Mouse (Mus musculus) forebrain, embryonic 16.5 days (tissue): ENCODE data around the gene Nectin4. TPM values are rescaled to one million over a fixed set of nuclear protein-coding genes. Genes with fewer than 3 reads are reported as not detected.

Experiments used
- ATAC-seq: fragments of 200-750 bp; cut with Nextera tagmentation; 2 replicates; pipeline ENCODE4 v1.8.0; 2017; ENCODE audit warnings: mild to moderate bottlenecking, moderate library complexity
- H3K27ac ChIP-seq: fragments of 300-500 bp; sonication (generic); 2 replicates; pipeline ENCODE4 v1.5.1; 2014; ENCODE audit warnings: low read length, control low read depth
- H3K27me3 ChIP-seq: fragments of 300-500 bp; sonication (generic); replicated peaks from 2 replicates; pipeline ENCODE4 v1.6.1; 2014; ENCODE audit warnings: low read length; ENCODE audit not compliant: control insufficient read depth, insufficient read depth
- H3K36me3 ChIP-seq: fragments of 300-500 bp; sonication (generic); 2 replicates; pipeline ENCODE4 v1.6.1; 2014; ENCODE audit not compliant: control insufficient read depth, insufficient read depth
- H3K4me1 ChIP-seq: fragments of 300-500 bp; sonication (generic); replicated peaks from 2 replicates; pipeline ENCODE4 v1.6.1; 2014; ENCODE audit warnings: low read length; ENCODE audit not compliant: control insufficient read depth, insufficient read depth
- H3K4me2 ChIP-seq: fragments of 300-500 bp; sonication (generic); 2 replicates; pipeline ENCODE4 v1.6.1; 2014; ENCODE audit warnings: mild to moderate bottlenecking, low read length, control low read depth
- H3K4me3 ChIP-seq: fragments of 300-500 bp; sonication (generic); replicated peaks from 2 replicates; pipeline ENCODE4 v1.5.1; 2014; ENCODE audit warnings: mild to moderate bottlenecking, low read length, control low read depth
- H3K9ac ChIP-seq: fragments of 300-500 bp; sonication (generic); replicated peaks from 2 replicates; pipeline ENCODE4 v1.6.1; 2014; ENCODE audit warnings: low read depth, low read length, control low read depth
- H3K9me3 ChIP-seq: fragments of 300-500 bp; sonication (generic); 2 replicates; pipeline ENCODE4 v1.6.1; 2016; ENCODE audit warnings: low read length; ENCODE audit not compliant: control insufficient read depth
- WGBS: fragments of 180-500 bp; shearing (Covaris S2); extraction: QIAGEN DNeasy Blood & Tissue Kit; methylation state at CpG from one replicate; pipeline ENCODE4 v1.1.7; 2014; 5-methylcytosine and 5-hydroxymethylcytosine counted together
- polyA plus RNA-seq: library from polyadenylated mRNA; unstranded; fragments of >200 nt; fragmentation: Nextera tagmentation; extraction: Ambion mirVana; gene quantifications from 2 replicates; pipeline ENCODE4 v1.2.1, GENCODE M21; 2015

Nectin4 gene
- polyA plus RNA-seq, 1 experiment from 2014 or later, result 1.1 TPM

GRCm38 (mm10) chr1:171418660-171419059, 48.8 kb downstream of the Nectin4 start, which contains the start of gene Tstd1:
Gene Tstd1 (plus strand): TSS chr1:171418872.
- H3K4me2 ChIP-seq, result no peak within 1 kb of the TSS
- 96% methylated on average over 5 of the region's 5 CpGs for WGBS
- H3K4me3 ChIP-seq, result no peak within 1 kb of the TSS
- no peaks in the 10 kb centered on the region for H3K9me3 ChIP-seq
- peaks cover 8% of the 10 kb centered on the region for H3K4me1 ChIP-seq
- H3K36me3 ChIP-seq, result peaks cover 26% of the 10 kb centered on the region
- H3K27me3 ChIP-seq, result no peaks in the 10 kb centered on the region
- no peak within 1 kb of the TSS for H3K27ac ChIP-seq
- 0 out of 2 replicates have a peak, but pooled peaks have one; percentile 3 for ATAC-seq
- no peak within 1 kb of the TSS for H3K9ac ChIP-seq

- ATAC-seq, result peak; percentile 30
- Histone ChIP-seq H3K4me2 (no peak overlapping the region), H3K9ac (no peak overlapping the region), H3K27ac (no peak overlapping the region), H3K36me3 (peaks cover 26% of the 10 kb centered on the region), H3K4me3 (no peak overlapping the region), H3K9me3 (no peaks in the 10 kb centered on the region), H3K27me3 (no peaks in the 10 kb centered on the region), H3K4me1 (peaks cover under 1% of the 10 kb centered on the region)
- WGBS, result 60% methylated on average over 12 of the region's 12 CpGs
These were observed 49.5 kb downstream of the Nectin4 start for GRCm38 (mm10) chr1:171419291-171419882.

- H3K4me3 ChIP-seq, result no peak overlapping the region
- WGBS, result 78% methylated on average over 5 of the region's 5 CpGs
- H3K27ac ChIP-seq, result no peak overlapping the region
- H3K4me2 ChIP-seq, result no peak overlapping the region
- ATAC-seq, result no peak
- peaks cover 26% of the 10 kb centered on the region for H3K36me3 ChIP-seq
- H3K9me3 ChIP-seq, result no peaks in the 10 kb centered on the region
- no peak overlapping the region for H3K9ac ChIP-seq
- no peaks in the 10 kb centered on the region for H3K27me3 ChIP-seq
- no peaks in the 10 kb centered on the region for H3K4me1 ChIP-seq
These were observed 50.0 kb downstream of the Nectin4 start for GRCm38 (mm10) chr1:171419905-171420304.

GRCm38 (mm10) chr1:171422504-171423095, 52.7 kb downstream of the Nectin4 start:
- no peaks in the 10 kb centered on the region for H3K27me3 ChIP-seq
- no peaks in the 10 kb centered on the region for H3K4me1 ChIP-seq
- H3K9ac ChIP-seq, result no peak overlapping the region
- no peak overlapping the region for H3K4me3 ChIP-seq
- no peak for ATAC-seq
- no peak overlapping the region for H3K27ac ChIP-seq
- 89% methylated on average over 8 of the region's 8 CpGs for WGBS
- H3K4me2 ChIP-seq, result no peak overlapping the region
- no peaks in the 10 kb centered on the region for H3K9me3 ChIP-seq
- peaks cover 11% of the 10 kb centered on the region for H3K36me3 ChIP-seq

- H3K9ac ChIP-seq, result no peak overlapping the region
- ATAC-seq, result no peak
- H3K4me1 ChIP-seq, result no peaks in the 10 kb centered on the region
- H3K36me3 ChIP-seq, result peaks cover 4% of the 10 kb centered on the region; the same call in 1 of the 2 replicates
- no peak overlapping the region for H3K4me2 ChIP-seq
- H3K4me3 ChIP-seq, result no peak overlapping the region
- no peaks in the 10 kb centered on the region for H3K27me3 ChIP-seq
- H3K9me3 ChIP-seq, result no peaks in the 10 kb centered on the region
- H3K27ac ChIP-seq, result no peak overlapping the region
- 78% methylated on average over 5 of the region's 5 CpGs for WGBS
These were observed 54.7 kb downstream of the Nectin4 start for GRCm38 (mm10) chr1:171424638-171425037.

GRCm38 (mm10) chr1:171425126-171425525, 55.2 kb downstream of the Nectin4 start:
- WGBS, result 86% methylated on average over 4 of the region's 4 CpGs

GRCm38 (mm10) chr1:171432158-171432557, 62.3 kb downstream of the Nectin4 start:
- H3K9me3 ChIP-seq, result no peaks in the 10 kb centered on the region
- no peak overlapping the region for H3K9ac ChIP-seq
- peaks cover under 1% of the 10 kb centered on the region for H3K4me1 ChIP-seq
- H3K27ac ChIP-seq, result no peak overlapping the region
- WGBS, result 85% methylated on average over 5 of the region's 5 CpGs
- no peak overlapping the region for H3K4me2 ChIP-seq
- H3K36me3 ChIP-seq, result no peaks in the 10 kb centered on the region
- no peak overlapping the region for H3K4me3 ChIP-seq
- H3K27me3 ChIP-seq, result peaks cover 9% of the 10 kb centered on the region; the same call in 1 of the 2 replicates
- no peak for ATAC-seq

More at GRCm38 (mm10) chr1:171425126-171425525, 55.2 kb downstream of the Nectin4 start:
- Histone ChIP-seq H3K36me3 (peaks cover 4% of the 10 kb centered on the region; the same call in 1 of the 2 replicates), H3K9ac (no peak overlapping the region), H3K4me3 (no peak overlapping the region), H3K27me3 (no peaks in the 10 kb centered on the region), H3K9me3 (no peaks in the 10 kb centered on the region), H3K4me2 (no peak overlapping the region), H3K4me1 (no peaks in the 10 kb centered on the region), H3K27ac (no peak overlapping the region)
- no peak for ATAC-seq

- Histone ChIP-seq H3K27ac (no peak overlapping the region), H3K36me3 (no peaks in the 10 kb centered on the region), H3K27me3 (peaks cover 24% of the 10 kb centered on the region), H3K9ac (no peak overlapping the region), H3K4me2 (no peak overlapping the region), H3K9me3 (no peaks in the 10 kb centered on the region), H3K4me1 (peaks cover 9% of the 10 kb centered on the region), H3K4me3 (no peak overlapping the region)
- 68% methylated on average over 7 of the region's 7 CpGs for WGBS
- ATAC-seq, result no peak
These were observed 65.5 kb downstream of the Nectin4 start for GRCm38 (mm10) chr1:171435288-171435814.

- Histone ChIP-seq H3K4me3 (no peak overlapping the region), H3K27me3 (peaks cover 24% of the 10 kb centered on the region), H3K4me1 (peaks cover 9% of the 10 kb centered on the region), H3K27ac (no peak overlapping the region), H3K9me3 (no peaks in the 10 kb centered on the region), H3K36me3 (no peaks in the 10 kb centered on the region), H3K9ac (no peak overlapping the region), H3K4me2 (no peak overlapping the region)
- no peak for ATAC-seq
- WGBS, result 72% methylated on average over 1 of the region's 1 CpGs
These were observed 66.1 kb downstream of the Nectin4 start for GRCm38 (mm10) chr1:171435974-171436373.
